Mouse (Mus musculus) lung, postnatal 0 days (tissue): Measurements from ENCODE around the gene Il23a.

Source experiments
- CTCF ChIP-seq: IDR thresholded peaks from 2 replicates; pipeline ENCODE4 v1.5.1; 2016; ENCODE audit warnings: antibody characterized with exemption, mild to moderate bottlenecking
- EP300 ChIP-seq: IDR thresholded peaks from 2 replicates; pipeline ENCODE4 v1.6.1; 2016; ENCODE audit warnings: antibody characterized with exemption, mild to moderate bottlenecking, control low read depth

DNA sequence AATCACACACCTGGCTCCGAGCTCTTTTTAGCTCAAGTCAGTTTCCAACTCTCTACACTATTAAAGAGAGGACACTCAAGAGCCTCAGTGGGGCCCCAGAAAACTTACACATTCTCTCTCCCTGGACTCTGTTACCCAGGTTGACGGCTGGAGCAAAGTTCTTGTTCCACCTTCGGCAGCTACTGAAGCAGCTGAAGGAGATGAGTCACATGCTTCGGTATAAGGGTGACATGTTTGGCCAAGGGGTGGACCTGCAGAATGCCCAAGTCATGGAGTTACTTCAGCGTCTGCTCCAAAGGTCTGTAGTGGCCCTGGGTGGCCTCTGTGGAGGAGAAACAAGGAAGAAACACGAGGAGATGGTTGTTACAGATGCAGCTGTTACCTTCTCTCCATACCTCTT is 17.6 kb downstream of the Il23a start:
- TF ChIP-seq EP300 (no peak), CTCF (no peak)
